Mouse (Mus musculus) left cerebral cortex, adult 2 months (tissue): ENCODE results near the gene Hcrtr1. TPM values are rescaled to one million over a fixed set of nuclear protein-coding genes. Genes with fewer than 3 reads are reported as not detected.
A peak's percentile ranks its signal among the peaks of the same experiment; 100 is the strongest.

Experiments used
- DNase-seq, 2 experiments: peaks; one replicate each; pipeline ENCODE4 v3.0.0; 2021 to 2022; ENCODE audit warnings: low spot score in 2 of 2, mixed read lengths in 1 of 2; ENCODE audit errors: extremely low spot score in 1 of 2
- H3K27ac ChIP-seq: fragments of 200-600 bp; 2 replicates; pipeline ENCODE4 v1.8.1; 2022
- H3K4me3 ChIP-seq: fragments of 200-600 bp; 2 replicates; pipeline ENCODE4 v1.8.1; 2022
- CTCF ChIP-seq: fragments of 200-600 bp; IDR thresholded peaks from 2 replicates; pipeline ENCODE4 v1.8.1; 2022; ENCODE audit warnings: antibody characterized with exemption, mild to moderate bottlenecking, moderate library complexity
- intact Hi-C: fragments of 180-260 bp; cut with DNase I; formaldehyde crosslinking; loops from one replicate; pipeline ENCODE4 v1.15.1; 2025
- total RNA-seq, 2 experiments: library from RNA; stranded (reverse); gene quantifications; 2 replicates each; pipeline ENCODE4 v1.2.3; 2021

The Hcrtr1 gene
- total RNA-seq, 2 experiments from 2014 or later = 1.7 to 2.1 TPM

DNA sequence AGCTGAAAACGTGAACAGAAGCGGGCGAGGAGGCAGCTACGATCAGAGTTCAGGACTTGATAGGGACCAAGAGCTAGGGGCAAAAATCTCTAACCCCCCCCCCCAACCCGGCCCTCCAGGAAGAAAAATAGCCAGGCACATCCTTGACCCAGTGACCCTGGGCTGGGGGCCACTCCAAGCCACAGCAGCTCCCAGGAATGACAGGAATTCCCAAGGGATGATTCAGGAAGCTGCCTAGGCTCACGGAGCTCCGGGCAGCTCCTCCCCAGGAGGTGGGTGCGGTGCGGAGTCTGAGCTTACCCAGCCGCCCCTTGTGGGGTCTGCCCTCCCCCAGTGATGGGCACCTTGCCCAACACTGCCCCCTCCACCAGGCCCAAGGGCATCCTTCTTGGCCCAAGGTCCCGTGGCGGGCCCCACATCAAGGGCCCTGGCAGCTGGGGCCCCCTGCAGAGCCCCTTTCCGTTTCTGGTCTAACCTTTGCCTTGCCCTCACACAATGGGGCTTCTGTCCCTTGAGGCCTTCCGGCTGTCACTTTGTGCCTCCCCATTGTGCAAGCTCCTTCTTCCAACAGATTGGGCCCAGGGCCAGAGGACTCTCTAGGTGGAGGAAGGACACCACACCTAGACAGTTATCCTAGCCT, 36.0 kb upstream of the Hcrtr1 start, which contains the start of gene Tinagl1:
Gene Tinagl1, minus strand, starts transcription at position 51 of the 640 bp plus-strand sequence.
- intact Hi-C loops = no loop called here
- DNase-seq = no peak
- H3K27ac ChIP-seq = peak within 1 kb of the TSS; percentile 5; the same call in 1 of the 2 replicates
- peak within 1 kb of the TSS; percentile 17 for H3K4me3 ChIP-seq
- TF ChIP-seq CTCF = no peak

DNA sequence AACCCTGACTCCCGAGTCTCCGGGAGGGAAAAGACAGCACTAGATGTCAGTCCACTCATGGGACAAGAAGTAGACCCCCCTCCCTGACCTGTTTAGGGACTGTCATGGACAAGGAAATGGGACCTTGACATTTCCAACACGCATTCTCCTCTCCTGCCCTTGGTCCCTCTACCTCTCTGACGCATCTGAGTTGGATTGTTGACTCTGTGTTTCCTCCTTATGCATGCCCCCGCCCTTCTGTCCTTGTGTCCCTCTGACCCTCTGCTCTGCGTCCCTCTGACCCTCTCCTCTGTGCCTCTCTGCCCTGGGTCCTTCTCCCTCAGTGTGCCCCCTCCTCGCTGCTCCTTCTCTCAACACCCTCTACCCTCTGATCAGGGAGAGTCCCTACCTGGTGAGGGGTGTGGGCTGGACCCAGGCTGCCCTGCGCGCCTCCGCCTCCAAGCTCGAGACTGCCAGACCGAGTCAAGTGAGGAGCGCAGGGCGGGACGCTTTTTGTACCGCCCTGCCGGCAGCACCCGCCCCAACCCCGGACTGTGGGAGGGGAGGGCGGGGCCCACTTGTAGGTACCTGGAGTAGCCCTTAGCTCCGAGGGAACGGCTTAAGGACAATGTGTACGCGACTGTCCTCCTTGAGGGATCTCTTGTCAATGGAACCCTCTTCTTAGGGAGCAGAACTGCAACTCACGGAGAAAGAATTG, 35.3 kb upstream of the Hcrtr1 start:
- no peak for TF ChIP-seq CTCF
- Histone ChIP-seq H3K4me3 (peak overlapping the region; percentile 17), H3K27ac (peak overlapping the region; percentile 5; the same call in 1 of the 2 replicates)
- intact Hi-C loops = no loop called here
- no peak for DNase-seq

DNA sequence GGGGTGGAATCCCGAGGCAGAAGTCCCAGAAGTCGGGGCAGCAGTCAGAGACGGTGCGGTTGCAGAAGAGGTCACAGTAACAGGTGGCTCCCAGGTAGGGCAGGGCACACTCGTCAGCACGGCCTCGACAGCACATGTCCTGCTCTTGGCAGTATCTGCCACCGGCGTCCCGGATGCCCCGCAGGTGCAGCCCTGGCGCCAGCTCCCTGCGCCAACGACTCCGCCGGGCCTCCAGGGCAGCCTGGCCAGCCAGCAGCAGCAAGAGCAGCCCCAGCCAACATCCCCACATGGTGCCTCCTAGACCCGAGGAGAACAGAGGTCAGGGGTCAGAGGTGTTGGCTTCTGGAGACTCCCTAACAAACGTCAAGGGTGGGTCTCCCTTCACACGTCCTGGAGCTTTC, 34.8 kb upstream of the Hcrtr1 start:
- intact Hi-C loops = no loop called here
- no peak for TF ChIP-seq CTCF
- peak overlapping the region; percentile 5; the same call in 1 of the 2 replicates for H3K27ac ChIP-seq
- DNase-seq = no peak
- H3K4me3 ChIP-seq = peak overlapping the region; percentile 17

DNA sequence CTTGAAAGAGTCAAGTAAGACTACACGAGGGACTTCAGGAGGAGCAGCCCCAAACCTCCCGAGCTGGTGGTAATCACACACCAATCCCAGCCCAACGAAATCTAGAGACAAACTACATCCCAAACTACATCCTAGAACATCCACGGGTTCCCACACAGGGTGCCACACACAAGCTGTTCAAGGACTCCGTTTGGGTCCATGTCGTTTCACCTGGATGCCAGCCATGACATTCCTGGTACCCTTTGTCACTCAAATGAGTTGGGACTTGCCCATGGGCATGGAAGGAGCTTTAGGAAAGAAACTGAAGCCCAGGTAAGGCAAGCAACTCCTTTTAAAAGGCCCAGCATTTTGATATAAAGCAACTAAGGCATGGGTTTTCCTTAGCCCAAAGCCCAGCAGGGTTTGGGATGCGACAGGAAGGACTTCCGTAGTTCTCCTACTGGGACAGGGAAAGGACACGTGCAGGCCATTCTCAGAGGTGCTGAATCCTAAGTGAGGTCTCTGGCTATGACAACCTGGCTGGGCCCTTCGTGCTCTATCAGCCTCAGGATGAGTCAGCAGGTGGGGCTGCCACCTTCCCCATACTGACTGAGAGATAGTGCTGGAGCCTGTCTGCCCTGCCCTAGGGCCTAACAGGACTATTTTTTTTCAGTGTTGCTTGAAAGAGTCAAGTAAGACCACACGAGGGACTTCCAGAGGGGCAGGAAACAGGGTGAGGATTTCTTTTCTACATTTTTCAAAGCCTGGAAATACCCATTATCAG, 34.1 kb upstream of the Hcrtr1 start:
- H3K27ac ChIP-seq = peak overlapping the region; percentile 19; the same call in 1 of the 2 replicates
- no peak for DNase-seq
- no peak for TF ChIP-seq CTCF
- H3K4me3 ChIP-seq = peak overlapping the region; percentile 17; the same call in 1 of the 2 replicates
- intact Hi-C loops = no loop called here

DNA sequence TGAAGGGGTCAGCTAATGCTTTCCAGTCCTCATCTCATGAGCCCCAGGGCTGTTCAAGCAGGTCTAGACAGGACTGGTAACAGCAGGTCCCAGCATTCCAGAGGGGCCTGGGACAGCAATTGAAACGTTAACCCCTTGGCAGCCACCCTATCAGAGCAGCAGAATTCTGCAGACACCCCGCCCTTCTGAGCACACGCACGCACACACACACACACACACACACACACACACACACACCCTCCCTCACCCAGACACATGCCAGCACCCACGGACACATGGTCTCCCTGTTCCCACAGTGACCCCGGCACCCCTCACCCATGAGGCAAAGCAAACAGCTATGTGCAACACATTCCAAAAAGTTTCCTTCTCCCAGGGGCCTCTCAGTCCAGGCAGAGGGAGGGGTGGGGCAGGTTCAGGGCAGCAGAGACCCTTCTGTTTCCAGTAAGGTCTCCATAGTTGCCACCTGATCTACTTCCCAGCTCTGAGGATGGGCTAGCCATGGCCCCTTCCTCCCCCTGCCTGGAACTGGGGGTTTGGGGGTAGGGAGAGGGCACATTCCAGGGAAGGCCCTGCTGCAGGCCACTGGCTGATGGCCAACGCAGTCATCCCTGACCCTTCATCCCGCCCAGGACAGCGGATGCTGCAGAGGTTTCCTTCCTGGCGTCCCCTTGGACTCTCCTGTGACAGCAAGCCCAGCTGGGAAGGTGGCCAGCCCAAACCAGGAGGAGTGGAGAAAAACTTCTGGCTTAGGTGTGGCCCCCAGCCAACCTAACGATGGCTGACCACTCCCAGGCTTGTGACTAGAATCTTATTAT, 33.0 kb upstream of the Hcrtr1 start:
- DNase-seq = no peak
- H3K4me3 ChIP-seq = no peak overlapping the region
- TF ChIP-seq CTCF = no peak
- intact Hi-C loops = no loop called here
- no peak overlapping the region for H3K27ac ChIP-seq

DNA sequence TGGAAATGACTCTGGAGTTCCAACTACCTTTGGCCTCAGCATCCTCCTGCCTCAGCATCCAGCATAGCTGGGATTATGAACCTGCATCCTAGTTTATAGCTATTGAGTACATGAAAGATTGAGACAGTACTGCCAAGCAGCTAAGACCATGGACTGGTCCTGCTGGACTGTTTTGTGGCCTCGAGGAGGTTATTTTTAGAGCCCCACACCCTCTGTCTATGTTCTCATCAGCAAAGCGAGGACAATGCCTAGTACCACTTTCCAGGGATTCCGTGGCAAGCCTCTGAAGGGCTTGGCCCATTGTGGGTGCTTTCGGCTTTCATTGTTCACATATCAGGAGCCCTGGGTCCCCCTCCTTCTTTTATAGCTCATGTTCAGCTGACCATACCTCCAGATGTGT, 31.2 kb upstream of the Hcrtr1 start:
- no peak for DNase-seq
- intact Hi-C loops = no loop called here
- no peak overlapping the region for H3K27ac ChIP-seq
- no peak for TF ChIP-seq CTCF
- no peak overlapping the region for H3K4me3 ChIP-seq

DNA sequence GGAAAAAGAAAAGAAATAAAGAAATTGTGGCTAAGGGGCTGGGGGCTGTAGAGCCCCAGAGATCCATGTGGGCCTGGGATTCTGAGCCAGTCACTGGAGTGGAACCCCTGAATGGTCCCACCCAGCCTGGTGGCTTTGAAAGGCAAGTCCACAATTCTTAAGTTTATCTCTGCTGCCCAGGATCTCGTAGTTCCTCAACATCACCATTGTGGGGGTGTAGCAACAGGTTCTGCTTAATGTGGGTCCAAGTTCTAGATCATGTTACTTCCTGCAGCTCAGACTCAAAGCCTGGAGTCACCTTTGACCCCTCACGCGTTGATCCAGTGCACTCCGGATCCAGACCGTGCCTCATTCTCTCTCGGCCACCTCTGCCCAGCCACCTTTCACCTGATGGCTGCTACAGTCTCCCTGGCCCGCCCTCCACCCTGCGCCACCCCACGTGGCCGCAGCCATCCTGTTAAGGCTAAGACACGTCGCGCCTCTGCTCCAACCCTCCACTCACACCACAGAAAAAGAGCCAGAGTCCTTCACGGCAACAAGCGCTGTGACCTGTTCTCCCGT, 30.3 kb upstream of the Hcrtr1 start:
- no peak for DNase-seq
- intact Hi-C loops = no loop called here
- Histone ChIP-seq H3K27ac (peak overlapping the region; percentile 28; the same call in 1 of the 2 replicates), H3K4me3 (no peak overlapping the region)
- TF ChIP-seq CTCF = no peak

DNA sequence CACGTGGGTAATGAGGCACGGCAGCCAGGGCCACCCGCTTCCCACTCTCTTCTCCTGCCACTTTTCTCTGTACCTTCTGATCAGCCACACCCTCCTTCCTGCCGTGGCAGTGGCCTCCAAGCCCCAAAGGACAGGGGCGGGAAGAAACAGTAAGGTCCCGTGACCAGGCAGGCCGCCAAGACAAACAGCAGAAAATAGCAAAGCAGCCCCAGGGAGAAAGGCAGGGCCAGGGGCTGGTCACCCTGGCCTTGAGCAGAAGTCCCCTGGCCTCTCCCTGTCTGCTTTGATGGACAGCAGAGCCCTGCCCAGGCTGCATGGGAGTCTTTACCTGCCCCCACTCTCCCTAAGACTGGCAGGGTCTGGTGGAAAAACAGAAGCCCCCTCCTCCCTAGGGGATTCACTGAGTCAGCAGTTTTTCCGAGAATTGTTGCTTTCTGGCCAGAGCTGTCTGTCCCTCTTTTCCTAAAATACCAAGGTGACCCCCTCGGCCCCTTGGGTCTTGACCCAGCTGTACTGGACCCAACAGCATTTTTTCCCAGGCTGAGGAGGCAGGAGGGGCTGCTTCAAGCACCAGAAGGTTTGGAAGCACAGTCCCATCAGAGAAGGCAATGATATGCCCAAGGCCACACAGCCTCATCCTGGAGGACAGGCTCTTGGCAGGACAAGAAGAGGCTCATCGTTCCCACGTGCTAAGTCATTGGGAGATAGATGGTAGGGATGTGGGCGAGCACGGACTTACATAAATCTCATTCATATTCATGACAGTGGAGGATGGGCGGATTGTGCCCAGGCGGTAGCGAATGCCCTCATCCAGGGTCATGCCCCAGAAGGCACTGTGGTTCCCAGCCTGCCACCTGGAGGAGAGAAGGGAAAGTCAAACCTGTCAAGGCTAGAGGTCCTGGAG, 29.4 kb upstream of the Hcrtr1 start:
- intact Hi-C loops = no loop called here
- peak overlapping the region; percentile 28; the same call in 1 of the 2 replicates for H3K27ac ChIP-seq
- TF ChIP-seq CTCF = no peak; the same call in 1 of the 2 replicates
- no peak overlapping the region for H3K4me3 ChIP-seq
- DNase-seq = no peak

DNA sequence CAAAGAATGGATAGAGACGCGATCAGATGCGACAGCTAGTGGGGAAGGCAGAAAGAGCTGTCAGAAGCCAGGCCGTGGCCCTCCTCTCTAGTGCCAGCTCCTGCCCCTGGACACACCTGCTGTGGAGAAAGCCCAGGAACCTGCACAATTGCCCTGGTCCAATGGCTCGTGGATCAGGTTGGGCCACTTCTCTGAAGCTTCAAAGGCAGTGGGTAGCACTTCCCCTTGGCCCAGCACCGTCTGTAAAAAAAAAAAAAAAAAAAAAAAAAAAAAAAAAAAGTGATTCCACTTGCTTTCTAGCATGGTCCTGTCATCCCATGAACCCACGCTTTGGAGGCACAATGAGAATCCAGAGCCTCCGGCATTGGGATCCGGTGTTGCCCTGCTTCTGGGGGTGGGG, 28.7 kb upstream of the Hcrtr1 start:
- no peak for TF ChIP-seq CTCF
- Histone ChIP-seq H3K4me3 (no peak overlapping the region), H3K27ac (no peak overlapping the region)
- intact Hi-C loops = no loop called here
- no peak for DNase-seq

DNA sequence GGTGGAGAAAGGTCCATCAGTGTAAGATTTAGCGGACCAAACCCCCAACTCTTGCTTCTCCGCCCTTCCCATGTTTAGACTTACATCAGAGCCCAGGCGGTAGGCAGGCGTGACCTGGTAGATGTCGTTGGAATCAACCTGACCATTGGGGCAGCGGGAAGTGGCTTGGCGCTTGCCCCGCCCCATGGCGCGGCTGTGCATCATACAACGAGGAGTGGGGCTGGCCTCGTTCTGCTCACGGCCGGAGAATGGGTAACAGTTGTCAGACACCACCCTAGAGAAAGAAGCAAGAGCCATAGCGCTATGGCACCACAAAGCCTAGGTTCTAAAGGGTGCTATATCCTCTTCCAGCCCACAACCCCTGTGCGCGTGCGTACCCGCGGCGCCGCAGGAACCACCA, 28.2 kb upstream of the Hcrtr1 start:
- intact Hi-C loops = no loop called here
- Histone ChIP-seq H3K4me3 (no peak overlapping the region), H3K27ac (no peak overlapping the region)
- no peak for TF ChIP-seq CTCF
- no peak for DNase-seq
